25 mouse cellular contexts compared by ENCODE assay signal in genomic region chr13:116111032-116111808, GRCm38 (mm10).
DNase-seq lines count a peak whose midpoint lies in the region; ATAC-seq lines count a peak whose summit lies in the region.
"Had no signal": no experiment of that assay in that cellular context is flagged by ENCODE, and none has a peak within 500 bp of the region (broad histone marks: within the 10 kb centered on the region; RNA-seq: fewer than 3 reads in every experiment).

No protein-coding gene starts in this region.

- ATAC-seq in forebrain, embryonic 13.5 days: peak; percentile 87; the same call in 1 of the 2 replicates
- no peak for ATAC-seq in forebrain, embryonic 12.5 days (ENCODE audit: low FRiP score)
- no peak for ATAC-seq in intestine, embryonic 16.5 days
- ATAC-seq: activated CD4-positive, CD25-positive, alpha-beta regulatory T cell, adult 4 months; midbrain, embryonic 15.5 days had no signal

- H3K4me2 ChIP-seq in forebrain, embryonic 13.5 days: no peak overlapping the region
- H3K4me2 ChIP-seq in forebrain, embryonic 12.5 days: no peak overlapping the region
- H3K4me2 ChIP-seq in intestine, embryonic 16.5 days (ENCODE audit: low read depth, low read length): no peak overlapping the region
- H3K4me2 ChIP-seq: embryonic facial prominence, embryonic 13.5 days; heart, embryonic 12.5 days; hindbrain, embryonic 14.5 days; limb, embryonic 12.5 days; liver, embryonic 15.5 days; lung, embryonic 15.5 days; midbrain, embryonic 15.5 days had no signal

- H3K27ac ChIP-seq in forebrain, embryonic 13.5 days: no peak overlapping the region
- H3K27ac ChIP-seq in forebrain, embryonic 12.5 days: no peak overlapping the region
- no peak overlapping the region for H3K27ac ChIP-seq in intestine, embryonic 16.5 days (ENCODE audit: low read length)
- H3K27ac ChIP-seq: embryonic facial prominence, embryonic 13.5 days; heart, adult 2 months; hindbrain, embryonic 14.5 days; left cerebral cortex, adult 2 months; limb, embryonic 12.5 days; liver, embryonic 15.5 days; lung, embryonic 15.5 days; midbrain, embryonic 10.5 days; midbrain, embryonic 15.5 days had no signal

- no peak overlapping the region for H3K4me3 ChIP-seq in forebrain, embryonic 13.5 days
- no peak overlapping the region for H3K4me3 ChIP-seq in forebrain, embryonic 12.5 days (replicated peaks)
- H3K4me3 ChIP-seq in intestine, embryonic 16.5 days (ENCODE audit: low read length): no peak overlapping the region
- H3K4me3 ChIP-seq: embryonic facial prominence, embryonic 13.5 days; heart, adult 2 months; heart, embryonic 12.5 days; left cerebral cortex, adult 2 months; limb, embryonic 12.5 days; liver, embryonic 15.5 days; lung, embryonic 15.5 days; midbrain, embryonic 10.5 days; midbrain, embryonic 15.5 days had no signal

- no peaks in the 10 kb centered on the region for H3K27me3 ChIP-seq in forebrain, embryonic 13.5 days
- H3K27me3 ChIP-seq in forebrain, embryonic 12.5 days: no peaks in the 10 kb centered on the region
- H3K27me3 ChIP-seq in intestine, embryonic 16.5 days (replicated peaks; ENCODE audit: control insufficient read depth, insufficient read depth, low read length): no peaks in the 10 kb centered on the region
- H3K27me3 ChIP-seq: CH12.LX; embryonic facial prominence, embryonic 13.5 days; heart, embryonic 12.5 days; limb, embryonic 12.5 days; liver, embryonic 15.5 days; lung, embryonic 15.5 days; midbrain, embryonic 15.5 days had no signal

- DNase-seq in layer of hippocampus, adult 11-12 months (ENCODE audit: low spot score): peak; percentile 3
- DNase-seq in layer of hippocampus, postnatal 25 days (ENCODE audit: extremely low spot score in 1 of 2, low spot score in 1 of 2): no peak
- DNase-seq in layer of hippocampus, adult 18-20 months (ENCODE audit: low spot score in 2 of 2): peak; percentile 3 to 65
- DNase-seq in layer of hippocampus, postnatal 14 days (ENCODE audit: low spot score in 2 of 2): peak; percentile 3 to 63
- DNase-seq in adrenal gland, postnatal 36 days: no peak
- DNase-seq: adrenal gland, postnatal 10 days; cerebellum, adult 18-20 months; cerebellum, postnatal 10 days; heart, adult 2 months; heart, postnatal 4 days; kidney, adult 2 months had no signal

- H3K4me1 ChIP-seq in forebrain, embryonic 13.5 days: no peaks in the 10 kb centered on the region
- H3K4me1 ChIP-seq in forebrain, embryonic 12.5 days: no peaks in the 10 kb centered on the region
- no peaks in the 10 kb centered on the region for H3K4me1 ChIP-seq in intestine, embryonic 16.5 days (ENCODE audit: control insufficient read depth, insufficient read depth, low read length)
- H3K4me1 ChIP-seq: embryonic facial prominence, embryonic 13.5 days; heart, embryonic 12.5 days; limb, embryonic 12.5 days; liver, embryonic 15.5 days; lung, embryonic 15.5 days; midbrain, embryonic 10.5 days; midbrain, embryonic 15.5 days had no signal

- no peak overlapping the region for H3K9ac ChIP-seq in forebrain, embryonic 13.5 days
- H3K9ac ChIP-seq in forebrain, embryonic 12.5 days: no peak overlapping the region
- no peak overlapping the region for H3K9ac ChIP-seq in intestine, embryonic 16.5 days (ENCODE audit: low read depth, low read length)
- H3K9ac ChIP-seq: embryonic facial prominence, embryonic 13.5 days; heart, embryonic 12.5 days; hindbrain, embryonic 14.5 days; limb, embryonic 12.5 days; liver, embryonic 15.5 days; lung, embryonic 15.5 days; midbrain, embryonic 15.5 days had no signal

- no peaks in the 10 kb centered on the region for H3K9me3 ChIP-seq in forebrain, embryonic 13.5 days (replicated peaks)
- no peaks in the 10 kb centered on the region for H3K9me3 ChIP-seq in forebrain, embryonic 12.5 days
- no peaks in the 10 kb centered on the region for H3K9me3 ChIP-seq in intestine, embryonic 16.5 days (ENCODE audit: control insufficient read depth, low read length)
- H3K9me3 ChIP-seq: embryonic facial prominence, embryonic 13.5 days; heart, embryonic 12.5 days; limb, embryonic 12.5 days; liver, embryonic 15.5 days; lung, embryonic 15.5 days; midbrain, embryonic 10.5 days; midbrain, embryonic 15.5 days had no signal

- WGBS in forebrain, embryonic 13.5 days: 71% methylated on average over 7 of the region's 7 CpGs
- 76% methylated on average over 7 of the region's 7 CpGs for WGBS in forebrain, embryonic 12.5 days
- 78% methylated on average over 7 of the region's 7 CpGs for WGBS in intestine, embryonic 16.5 days

- no peaks in the 10 kb centered on the region for H3K36me3 ChIP-seq in forebrain, embryonic 13.5 days (ENCODE audit: poor library complexity, severe bottlenecking)
- no peaks in the 10 kb centered on the region for H3K36me3 ChIP-seq in forebrain, embryonic 12.5 days (replicated peaks)
- no peaks in the 10 kb centered on the region for H3K36me3 ChIP-seq in intestine, embryonic 16.5 days (ENCODE audit: control insufficient read depth, insufficient read depth, low read length)
- H3K36me3 ChIP-seq: embryonic facial prominence, embryonic 13.5 days; heart, embryonic 12.5 days; limb, embryonic 12.5 days; liver, embryonic 15.5 days; lung, embryonic 15.5 days; midbrain, embryonic 10.5 days; midbrain, embryonic 15.5 days had no signal

Comparison
In these comparisons a context has a peak if more than half of its experiments do, and no peak if none do; other contexts are left out.
1. DNase-seq: peak in layer of hippocampus, adult 11-12 months (single experiment), layer of hippocampus, adult 18-20 months (2 of 2) and layer of hippocampus, postnatal 14 days (2 of 2); none in layer of hippocampus, postnatal 25 days (0 of 2) and adrenal gland, postnatal 36 days (0 of 2).